Mouse (Mus musculus): ENCODE results near the gene Wwc1.

DNA sequence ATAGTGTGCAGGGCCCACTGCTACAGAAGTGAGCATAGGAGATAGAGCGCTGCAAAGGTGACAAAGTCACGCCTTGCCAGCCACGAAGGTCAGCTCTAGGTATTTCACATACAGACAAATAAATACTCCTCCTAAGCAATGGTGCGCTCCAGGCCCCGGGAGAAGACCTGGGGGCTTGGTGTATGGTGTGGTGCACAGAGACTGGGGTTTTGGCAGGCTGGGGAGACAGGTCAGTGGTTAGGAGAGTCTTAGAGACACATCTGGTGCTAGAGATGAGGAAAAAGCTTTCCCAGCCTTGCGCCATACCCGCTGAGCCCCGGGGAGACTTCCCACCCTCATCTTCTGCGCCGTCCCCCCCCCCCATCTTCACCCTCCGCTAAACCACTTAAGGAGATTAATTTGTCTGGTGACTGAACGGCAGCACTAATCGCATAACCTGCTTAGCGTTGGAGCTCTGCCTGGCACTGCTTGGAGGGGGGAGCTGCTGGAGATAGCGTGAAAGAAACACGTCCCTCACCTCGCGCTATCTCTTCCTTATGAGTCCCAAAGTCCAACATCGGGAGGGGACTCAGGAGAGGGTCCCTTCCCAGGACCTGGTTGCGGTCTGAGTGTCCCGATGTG is 106.6 kb downstream of the Wwc1 start:
- TF ChIP-seq POLR2A (IDR thresholded peaks at IDR 0.05; ENCODE audit: extremely low read depth, insufficient read depth, low read length) (no peak), CTCF (IDR thresholded peaks at IDR 0.05; ENCODE audit: low read depth, low read length) (no peak)

Data from liver, adult 2 months (tissue).